In the genomic region with DNA sequence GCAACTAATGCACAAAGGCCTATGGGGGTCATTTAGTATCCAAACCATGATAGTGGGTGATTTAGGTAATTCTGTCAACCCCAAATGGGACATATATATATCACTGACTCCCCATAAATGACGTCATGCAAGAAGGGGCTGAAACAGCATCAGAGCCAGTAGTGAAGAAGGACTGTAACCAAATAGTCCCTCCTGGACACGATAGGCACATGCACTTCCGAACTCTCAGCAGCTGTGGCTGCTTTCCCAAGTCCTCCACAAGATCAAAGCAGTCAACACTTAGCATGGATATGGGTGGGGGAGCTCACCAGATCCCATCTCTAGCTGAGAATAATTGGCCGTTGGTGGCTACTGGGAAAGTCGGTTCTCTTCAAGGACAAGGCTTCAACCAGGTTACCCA, we compare ENCODE assay signal across 20 mouse cellular contexts. TPM values are rescaled to one million over a fixed set of nuclear protein-coding genes. Genes with fewer than 3 reads are reported as not detected.
DNase-seq lines count a peak whose midpoint lies in the region; ATAC-seq and TF ChIP-seq lines count a peak whose summit lies in the region.
"Had no signal": no experiment of that assay in that cellular context is flagged by ENCODE, and none has a peak within 500 bp of the region (broad histone marks: within the 10 kb centered on the region; RNA-seq: fewer than 3 reads in every experiment).

No protein-coding gene starts in this region.

- no peak overlapping the region for H3K4me2 ChIP-seq in kidney, postnatal 0 days (ENCODE audit: low read length)
- no peak overlapping the region for H3K4me2 ChIP-seq in limb, embryonic 12.5 days
- no peak overlapping the region for H3K4me2 ChIP-seq in limb, embryonic 15.5 days
- H3K4me2 ChIP-seq: embryonic facial prominence, embryonic 13.5 days; forebrain, embryonic 13.5 days; heart, embryonic 13.5 days; hindbrain, embryonic 13.5 days had no signal

- no peaks in the 10 kb centered on the region for H3K9me3 ChIP-seq in kidney, postnatal 0 days (replicated peaks; ENCODE audit: low read length)
- H3K9me3 ChIP-seq in limb, embryonic 12.5 days = no peaks in the 10 kb centered on the region
- H3K9me3 ChIP-seq in limb, embryonic 15.5 days = no peaks in the 10 kb centered on the region
- H3K9me3 ChIP-seq: embryonic facial prominence, embryonic 13.5 days; forebrain, embryonic 13.5 days; heart, embryonic 13.5 days had no signal

- peaks cover 15% of the 10 kb centered on the region for H3K4me1 ChIP-seq in kidney, postnatal 0 days (replicated peaks; ENCODE audit: insufficient read depth, low read length)
- peaks cover 48% of the 10 kb centered on the region for H3K4me1 ChIP-seq in limb, embryonic 12.5 days (replicated peaks)
- peaks cover 19% of the 10 kb centered on the region for H3K4me1 ChIP-seq in limb, embryonic 15.5 days

- DNase-seq in heart, adult 11 months = peak; percentile 54
- DNase-seq in heart, postnatal 25 days (ENCODE audit: low spot score) = no peak
- DNase-seq in kidney, postnatal 0 days (ENCODE audit: low spot score) = no peak
- no peak for DNase-seq in kidney, postnatal 4 days
- no peak for DNase-seq in spleen, postnatal 14 days (ENCODE audit: low spot score in 2 of 2)
- DNase-seq: adrenal gland, postnatal 10 days; cerebellum, adult 11 months; cerebellum, adult 8-10 months; cerebellum, postnatal 14 days; gastrocnemius, adult 2 months; gastrocnemius, postnatal 25 days; heart, postnatal 4 days had no signal

- 56% methylated on average over 5 of the region's 5 CpGs for WGBS in kidney, postnatal 0 days
- 63% methylated on average over 5 of the region's 5 CpGs for WGBS in limb, embryonic 12.5 days
- 61% methylated on average over 5 of the region's 5 CpGs for WGBS in limb, embryonic 15.5 days

- no peak overlapping the region for H3K9ac ChIP-seq in kidney, postnatal 0 days (ENCODE audit: low read depth, low read length)
- H3K9ac ChIP-seq in limb, embryonic 12.5 days (replicated peaks) = no peak overlapping the region
- no peak overlapping the region for H3K9ac ChIP-seq in limb, embryonic 15.5 days
- H3K9ac ChIP-seq: embryonic facial prominence, embryonic 13.5 days; forebrain, embryonic 13.5 days; heart, embryonic 13.5 days; hindbrain, embryonic 13.5 days had no signal

- no peak for TF ChIP-seq CTCF in kidney, postnatal 0 days (IDR thresholded peaks at IDR 0.05; ENCODE audit: low read depth)

- H3K36me3 ChIP-seq in kidney, postnatal 0 days (ENCODE audit: insufficient read depth, low read length) = no peaks in the 10 kb centered on the region
- no peaks in the 10 kb centered on the region for H3K36me3 ChIP-seq in limb, embryonic 12.5 days
- no peaks in the 10 kb centered on the region for H3K36me3 ChIP-seq in limb, embryonic 15.5 days
- H3K36me3 ChIP-seq: embryonic facial prominence, embryonic 13.5 days; hindbrain, embryonic 13.5 days had no signal

- 0 out of 2 replicates have a peak, but pooled peaks have one; percentile 31 for ATAC-seq in kidney, postnatal 0 days (replicated peaks; ENCODE audit: low FRiP score, low read depth)
- 0 out of 2 replicates have a peak, but pooled peaks have one; percentile 15 for ATAC-seq in limb, embryonic 12.5 days (ENCODE audit: insufficient number of reproducible peaks, insufficient read depth, low FRiP score, low TSS enrichment, low read depth)
- 0 out of 2 replicates have a peak, but pooled peaks have one; percentile 30 for ATAC-seq in limb, embryonic 15.5 days (ENCODE audit: insufficient number of reproducible peaks, low FRiP score, low TSS enrichment, low read depth)
- ATAC-seq: forebrain, embryonic 13.5 days had no signal

- H3K4me3 ChIP-seq in kidney, postnatal 0 days (replicated peaks; ENCODE audit: low read depth, low read length) = no peak overlapping the region
- no peak overlapping the region for H3K4me3 ChIP-seq in limb, embryonic 12.5 days (replicated peaks)
- no peak overlapping the region for H3K4me3 ChIP-seq in limb, embryonic 15.5 days
- H3K4me3 ChIP-seq: embryonic facial prominence, embryonic 13.5 days; forebrain, embryonic 13.5 days; gastrocnemius, adult 2 months; heart, embryonic 13.5 days; hindbrain, embryonic 13.5 days had no signal

- no peak overlapping the region for H3K27ac ChIP-seq in kidney, postnatal 0 days
- H3K27ac ChIP-seq in limb, embryonic 12.5 days = peak overlapping the region; percentile 69; the same call in 1 of the 2 replicates
- no peak overlapping the region for H3K27ac ChIP-seq in limb, embryonic 15.5 days
- H3K27ac ChIP-seq: forebrain, embryonic 13.5 days; gastrocnemius, adult 2 months; hindbrain, embryonic 13.5 days had no signal

- intact Hi-C loops in heart, postnatal 25 days (cut with DNase I) = no loop called here

- H3K27me3 ChIP-seq in kidney, postnatal 0 days (ENCODE audit: insufficient read depth, low read length) = no peaks in the 10 kb centered on the region
- H3K27me3 ChIP-seq in limb, embryonic 12.5 days = no peaks in the 10 kb centered on the region
- no peaks in the 10 kb centered on the region for H3K27me3 ChIP-seq in limb, embryonic 15.5 days
- H3K27me3 ChIP-seq: embryonic facial prominence, embryonic 13.5 days; forebrain, embryonic 13.5 days; heart, embryonic 13.5 days had no signal

RNA-seq across cellular contexts. Expression of a gene that starts 42.2 kb away (rescaled TPM):
- 10 to 100 TPM; 15.8 to 16.9 TPM for total RNA-seq in heart, postnatal 25 days (2021)
- polyA plus RNA-seq in kidney, postnatal 0 days (2015; fragmentation: Nextera tagmentation; extraction: Ambion mirVana) = 27.8 and 31.6 TPM in 2 replicates
- polyA plus RNA-seq in limb, embryonic 12.5 days (2016; fragmentation: Nextera tagmentation; extraction: Ambion mirVana) = 23.8 and 25.6 TPM in 2 replicates
- 18.7 and 20.4 TPM in 2 replicates for polyA plus RNA-seq in limb, embryonic 15.5 days (2015; fragmentation: Nextera tagmentation; extraction: Ambion mirVana)
- total RNA-seq: granulocyte monocyte progenitor cell, adult 5-6 weeks; MEL had no signal
